Mouse (Mus musculus): ENCODE measurements around the gene Cbr1. TPM values are rescaled to one million over a fixed set of nuclear protein-coding genes. Genes with fewer than 3 reads are reported as not detected.
A peak's percentile ranks its signal among the peaks of the same experiment; 100 is the strongest.

Gene Cbr1
- total and polyA plus RNA-seq, 3 experiments = 21.6 to 46.9 (median 23.4) TPM

GRCm38 (mm10) chr16:93575574-93575973 is 30.1 kb upstream of the Cbr1 start:
- no peak overlapping the region for H3K4me3 ChIP-seq (ENCODE audit: low read depth, low read length)
- no peak for TF ChIP-seq CTCF (IDR thresholded peaks at IDR 0.05; ENCODE audit: low read depth, low read length)
- TF ChIP-seq TAL1 (conservative IDR thresholded peaks at IDR 0.05; ENCODE audit: low read depth, low read length) = no peak
- peaks cover 12% of the 10 kb centered on the region for H3K27me3 ChIP-seq (ENCODE audit: insufficient read depth, low read length)
- no peak for ATAC-seq (ENCODE audit: extremely low read depth, insufficient number of reproducible peaks, low FRiP score, poor library complexity, severe bottlenecking)
- H3K9me3 ChIP-seq (replicated peaks) = peaks cover 8% of the 10 kb centered on the region
- DNase-seq (ENCODE audit: low spot score) = no peak
- no peaks in the 10 kb centered on the region for H3K36me3 ChIP-seq (replicated peaks)
- H3K4me1 ChIP-seq (ENCODE audit: insufficient read depth, low read depth, low read length) = peaks cover 8% of the 10 kb centered on the region

GRCm38 (mm10) chr16:93576412-93577082 is 29.1 kb upstream of the Cbr1 start:
- peaks cover 5% of the 10 kb centered on the region for H3K36me3 ChIP-seq (replicated peaks)
- peaks cover 8% of the 10 kb centered on the region for H3K4me1 ChIP-seq (ENCODE audit: insufficient read depth, low read depth, low read length)
- no peak for ATAC-seq (ENCODE audit: extremely low read depth, insufficient number of reproducible peaks, low FRiP score, poor library complexity, severe bottlenecking)
- DNase-seq (ENCODE audit: low spot score) = peak; percentile 41
- peaks cover 12% of the 10 kb centered on the region for H3K27me3 ChIP-seq (ENCODE audit: insufficient read depth, low read length)
- H3K4me3 ChIP-seq (ENCODE audit: low read depth, low read length) = no peak overlapping the region
- TF ChIP-seq CTCF (IDR thresholded peaks at IDR 0.05; ENCODE audit: low read depth, low read length) = peak; percentile 85; the same call in 1 of the 2 replicates
- no peak for TF ChIP-seq GATA1 (IDR thresholded peaks at IDR 0.05; ENCODE audit: borderline replicate concordance, low read length)
- no peak for TF ChIP-seq TAL1 (conservative IDR thresholded peaks at IDR 0.05; ENCODE audit: low read depth, low read length)
- TF ChIP-seq GATA2 (IDR thresholded peaks at IDR 0.05; ENCODE audit: borderline replicate concordance, low read depth, low read length) = no peak
- peaks cover 8% of the 10 kb centered on the region for H3K9me3 ChIP-seq (replicated peaks)

GRCm38 (mm10) chr16:93578346-93579005 is 27.2 kb upstream of the Cbr1 start:
- no peak overlapping the region for H3K4me3 ChIP-seq (ENCODE audit: low read depth, low read length)
- TF ChIP-seq CTCF (IDR thresholded peaks at IDR 0.05; ENCODE audit: low read depth, low read length) (no peak), GATA2 (IDR thresholded peaks at IDR 0.05; ENCODE audit: borderline replicate concordance, low read depth, low read length) (no peak), GATA1 (IDR thresholded peaks at IDR 0.05; ENCODE audit: borderline replicate concordance, low read length) (no peak), TAL1 (conservative IDR thresholded peaks at IDR 0.05; ENCODE audit: low read depth, low read length) (no peak), POLR2AphosphoS5 (IDR thresholded peaks at IDR 0.05; ENCODE audit: insufficient replicate concordance, low read depth, low read length) (no peak)
- H3K36me3 ChIP-seq (replicated peaks) = peaks cover 5% of the 10 kb centered on the region
- ATAC-seq (ENCODE audit: extremely low read depth, insufficient number of reproducible peaks, low FRiP score, poor library complexity, severe bottlenecking) (no peak), DNase-seq (ENCODE audit: low spot score) (no peak)
- peaks cover 10% of the 10 kb centered on the region for H3K27me3 ChIP-seq (ENCODE audit: insufficient read depth, low read length)
- peaks cover 8% of the 10 kb centered on the region for H3K4me1 ChIP-seq (ENCODE audit: insufficient read depth, low read depth, low read length)
- H3K9me3 ChIP-seq (replicated peaks) = peaks cover 8% of the 10 kb centered on the region

GRCm38 (mm10) chr16:93581125-93581524 is 24.5 kb upstream of the Cbr1 start:
- ATAC-seq (ENCODE audit: extremely low read depth, insufficient number of reproducible peaks, low FRiP score, poor library complexity, severe bottlenecking) = no peak

GRCm38 (mm10) chr16:93584976-93585702 is 20.5 kb upstream of the Cbr1 start:
- no peaks in the 10 kb centered on the region for H3K9me3 ChIP-seq (replicated peaks)
- no peak for DNase-seq (ENCODE audit: low spot score)
- H3K27me3 ChIP-seq (ENCODE audit: insufficient read depth, low read length) = no peaks in the 10 kb centered on the region
- TF ChIP-seq CTCF (IDR thresholded peaks at IDR 0.05; ENCODE audit: low read depth, low read length) = no peak
- TF ChIP-seq GATA1 (IDR thresholded peaks at IDR 0.05; ENCODE audit: borderline replicate concordance, low read length) = no peak
- no peak for TF ChIP-seq POLR2AphosphoS5 (IDR thresholded peaks at IDR 0.05; ENCODE audit: insufficient replicate concordance, low read depth, low read length)
- no peak for TF ChIP-seq GATA2 (IDR thresholded peaks at IDR 0.05; ENCODE audit: borderline replicate concordance, low read depth, low read length)
- no peak for TF ChIP-seq TAL1 (conservative IDR thresholded peaks at IDR 0.05; ENCODE audit: low read depth, low read length)
- ATAC-seq (ENCODE audit: extremely low read depth, insufficient number of reproducible peaks, low FRiP score, poor library complexity, severe bottlenecking) = no peak
- H3K36me3 ChIP-seq (replicated peaks) = peaks cover 55% of the 10 kb centered on the region
- no peak overlapping the region for H3K4me3 ChIP-seq (ENCODE audit: low read depth, low read length)
- H3K4me1 ChIP-seq (ENCODE audit: insufficient read depth, low read depth, low read length) = no peaks in the 10 kb centered on the region

More at GRCm38 (mm10) chr16:93581125-93581524, 24.5 kb upstream of the Cbr1 start:
- peaks cover 25% of the 10 kb centered on the region for H3K36me3 ChIP-seq (replicated peaks)
- peaks cover 8% of the 10 kb centered on the region for H3K9me3 ChIP-seq (replicated peaks)
- H3K4me3 ChIP-seq (ENCODE audit: low read depth, low read length) = no peak overlapping the region
- peaks cover 3% of the 10 kb centered on the region; the same call in 1 of the 2 replicates for H3K27me3 ChIP-seq (ENCODE audit: insufficient read depth, low read length)
- no peak for TF ChIP-seq POLR2AphosphoS5 (IDR thresholded peaks at IDR 0.05; ENCODE audit: insufficient replicate concordance, low read depth, low read length)
- TF ChIP-seq TAL1 (conservative IDR thresholded peaks at IDR 0.05; ENCODE audit: low read depth, low read length) = no peak
- TF ChIP-seq GATA1 (IDR thresholded peaks at IDR 0.05; ENCODE audit: borderline replicate concordance, low read length) = no peak
- TF ChIP-seq CTCF (IDR thresholded peaks at IDR 0.05; ENCODE audit: low read depth, low read length) = no peak
- TF ChIP-seq GATA2 (IDR thresholded peaks at IDR 0.05; ENCODE audit: borderline replicate concordance, low read depth, low read length) = no peak
- peaks cover 2% of the 10 kb centered on the region; the same call in 1 of the 2 replicates for H3K4me1 ChIP-seq (ENCODE audit: insufficient read depth, low read depth, low read length)
- no peak for DNase-seq (ENCODE audit: low spot score)

GRCm38 (mm10) chr16:93585703-93586205 is 19.9 kb upstream of the Cbr1 start:
- H3K36me3 ChIP-seq (replicated peaks) = peaks cover 61% of the 10 kb centered on the region
- no peak for ATAC-seq (ENCODE audit: extremely low read depth, insufficient number of reproducible peaks, low FRiP score, poor library complexity, severe bottlenecking)

More at GRCm38 (mm10) chr16:93585703-93586205, 19.9 kb upstream of the Cbr1 start:
- DNase-seq (ENCODE audit: low spot score) = no peak
- no peaks in the 10 kb centered on the region for H3K9me3 ChIP-seq (replicated peaks)
- H3K4me3 ChIP-seq (ENCODE audit: low read depth, low read length) = no peak overlapping the region
- H3K27me3 ChIP-seq (ENCODE audit: insufficient read depth, low read length) = no peaks in the 10 kb centered on the region
- no peaks in the 10 kb centered on the region for H3K4me1 ChIP-seq (ENCODE audit: insufficient read depth, low read depth, low read length)
- no peak for TF ChIP-seq POLR2AphosphoS5 (IDR thresholded peaks at IDR 0.05; ENCODE audit: insufficient replicate concordance, low read depth, low read length)
- TF ChIP-seq GATA2 (IDR thresholded peaks at IDR 0.05; ENCODE audit: borderline replicate concordance, low read depth, low read length) = no peak
- TF ChIP-seq GATA1 (IDR thresholded peaks at IDR 0.05; ENCODE audit: borderline replicate concordance, low read length) = no peak
- TF ChIP-seq TAL1 (conservative IDR thresholded peaks at IDR 0.05; ENCODE audit: low read depth, low read length) = no peak
- TF ChIP-seq CTCF (IDR thresholded peaks at IDR 0.05; ENCODE audit: low read depth, low read length) = no peak

All from G1E (cell line).